Mouse (Mus musculus) thymus, postnatal 10 days (tissue): ENCODE data around the gene Tenm4.

Experiments
- DNase-seq, 2 experiments: peaks; one replicate each; pipeline ENCODE4 v3.0.0; 2021; ENCODE audit warnings: low spot score in 2 of 2

Tenm4 gene

GRCm38 (mm10) chr7:96524486-96525205, 353.6 kb downstream of the Tenm4 start:
- DNase-seq = no peak

- no peak for DNase-seq
Observed at GRCm38 (mm10) chr7:96525344-96525743, 354.3 kb downstream of the Tenm4 start.

- DNase-seq = no peak
Observed at GRCm38 (mm10) chr7:96530571-96531426, 359.8 kb downstream of the Tenm4 start.

GRCm38 (mm10) chr7:96531954-96532737, 361.1 kb downstream of the Tenm4 start:
- DNase-seq = no peak

- DNase-seq = no peak
Observed at GRCm38 (mm10) chr7:96532804-96533400, 361.9 kb downstream of the Tenm4 start.

- no peak for DNase-seq
Observed at GRCm38 (mm10) chr7:96536313-96536880, 365.4 kb downstream of the Tenm4 start.

GRCm38 (mm10) chr7:96539248-96540034, 368.4 kb downstream of the Tenm4 start:
- no peak for DNase-seq

GRCm38 (mm10) chr7:96540458-96541096, 369.5 kb downstream of the Tenm4 start:
- no peak for DNase-seq

- no peak for DNase-seq
Observed at GRCm38 (mm10) chr7:96545979-96546378, 374.9 kb downstream of the Tenm4 start.

GRCm38 (mm10) chr7:96551809-96552208, 380.8 kb downstream of the Tenm4 start:
- no peak for DNase-seq

- no peak for DNase-seq
Observed at GRCm38 (mm10) chr7:96552292-96552860, 381.3 kb downstream of the Tenm4 start.

GRCm38 (mm10) chr7:96554277-96554690, 383.2 kb downstream of the Tenm4 start:
- peak in 1 of 2 experiments; percentile 14 for DNase-seq

GRCm38 (mm10) chr7:96555294-96555693, 384.2 kb downstream of the Tenm4 start:
- no peak for DNase-seq

- no peak for DNase-seq
Observed at GRCm38 (mm10) chr7:96556756-96557155, 385.7 kb downstream of the Tenm4 start.

- no peak for DNase-seq
Observed at GRCm38 (mm10) chr7:96562890-96563289, 391.8 kb downstream of the Tenm4 start.

GRCm38 (mm10) chr7:96563329-96564065, 392.5 kb downstream of the Tenm4 start:
- DNase-seq = no peak

GRCm38 (mm10) chr7:96565806-96566205, 394.8 kb downstream of the Tenm4 start:
- no peak for DNase-seq

- DNase-seq = no peak
Observed at GRCm38 (mm10) chr7:96566260-96566659, 395.2 kb downstream of the Tenm4 start.

GRCm38 (mm10) chr7:96568034-96568433, 397.0 kb downstream of the Tenm4 start:
- no peak for DNase-seq
